Mouse (Mus musculus): ENCODE results near the gene Thbs2. TPM values are rescaled to one million over a fixed set of nuclear protein-coding genes. Genes with fewer than 3 reads are reported as not detected.

Thbs2 gene
- 10 to 100 TPM; 33.7 to 41.8 TPM for total RNA-seq (2021)
- long read RNA-seq, experiment 1, full-length matches to known transcripts = 16 of 26 reads
- long read RNA-seq, experiment 1, partial matches to known transcripts = 8 of 26 reads
- long read RNA-seq, experiment 1, other reads (novel, unspliced or antisense) = 2 of 26 reads
- long read RNA-seq, experiment 2, full-length matches to known transcripts = 15 of 20 reads
- long read RNA-seq, experiment 2, partial matches to known transcripts = 4 of 20 reads
- long read RNA-seq, experiment 2, other reads (novel, unspliced or antisense) = 1 of 20 reads

- intact Hi-C loops (cut with DNase I; ENCODE audit: low total_unique reads) = no loop called here
- peak; percentile 77 for DNase-seq
Observed at GRCm38 (mm10) chr17:14693994-14694374, at the start of gene Thbs2. Gene Thbs2 (minus strand): TSS chr17:14694235.

DNA sequence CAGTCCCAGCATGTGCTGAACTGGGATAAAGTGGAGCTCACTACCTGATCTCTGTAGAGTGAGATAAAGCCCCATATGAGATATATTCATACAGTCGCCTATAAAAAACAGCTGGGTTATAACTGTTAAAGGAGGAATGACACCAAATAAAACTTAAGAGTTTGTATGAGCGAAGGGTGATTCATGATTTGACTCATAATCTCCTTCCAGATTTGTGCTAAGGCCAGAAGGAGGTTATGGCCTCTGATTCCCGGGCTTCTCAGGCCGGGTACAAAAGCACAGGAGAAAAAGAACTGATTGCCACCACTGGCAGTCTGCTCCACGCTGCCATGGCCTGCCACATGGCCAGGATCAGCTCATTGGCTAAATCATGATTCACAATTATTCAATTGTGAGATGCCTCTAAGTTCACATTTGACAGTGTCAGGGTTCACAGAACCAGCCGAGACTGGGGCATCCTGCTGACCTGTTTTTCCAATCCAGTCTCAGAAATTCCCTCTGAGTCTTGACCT, 41.5 kb upstream of the Thbs2 start:
- intact Hi-C loops (cut with DNase I; ENCODE audit: low total_unique reads) = no loop called here
- DNase-seq = no peak

DNA sequence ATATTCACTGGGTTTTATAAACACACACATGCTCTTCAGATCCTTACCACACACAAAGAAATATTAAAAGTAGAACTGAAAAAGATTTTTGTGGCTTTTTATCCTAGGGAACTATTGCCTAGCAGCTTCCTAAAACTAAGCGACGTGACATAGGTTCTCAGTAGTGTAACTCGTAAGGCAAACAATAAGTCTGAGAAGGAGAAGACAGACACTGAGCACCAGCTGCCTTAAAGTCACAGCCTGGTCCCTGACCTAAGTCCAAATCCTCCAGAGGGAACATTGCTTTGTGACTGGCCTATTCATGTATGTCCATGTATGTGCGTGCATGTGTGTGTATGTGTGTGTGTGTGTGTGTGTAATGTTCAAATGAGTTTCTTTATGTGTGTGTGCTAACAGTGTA, 40.3 kb upstream of the Thbs2 start:
- intact Hi-C loops (cut with DNase I; ENCODE audit: low total_unique reads) = no loop called here
- DNase-seq = no peak

GRCm38 (mm10) chr17:14733941-14734340, 39.9 kb upstream of the Thbs2 start:
- intact Hi-C loops (cut with DNase I; ENCODE audit: low total_unique reads) = no loop called here
- no peak for DNase-seq

DNA sequence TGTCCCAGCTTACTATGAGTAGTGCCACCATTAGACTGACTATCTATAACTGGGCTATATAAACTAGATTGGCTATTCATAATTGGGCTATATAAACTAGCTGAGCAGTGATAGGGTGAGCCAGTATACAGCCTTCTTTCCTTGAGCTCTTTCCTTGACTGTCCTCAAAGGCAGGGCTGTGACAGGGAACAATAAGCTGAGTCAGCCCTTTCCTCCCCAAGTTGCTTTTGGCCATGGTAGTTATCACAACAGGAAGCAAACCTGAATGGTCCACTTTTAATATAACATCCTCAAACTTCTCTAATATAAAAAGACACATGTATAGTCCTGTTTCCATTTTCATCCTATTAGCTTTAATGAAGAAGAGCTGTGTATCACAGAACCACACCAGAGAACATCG, 39.0 kb upstream of the Thbs2 start:
- intact Hi-C loops (cut with DNase I; ENCODE audit: low total_unique reads) = no loop called here
- DNase-seq = no peak

DNA sequence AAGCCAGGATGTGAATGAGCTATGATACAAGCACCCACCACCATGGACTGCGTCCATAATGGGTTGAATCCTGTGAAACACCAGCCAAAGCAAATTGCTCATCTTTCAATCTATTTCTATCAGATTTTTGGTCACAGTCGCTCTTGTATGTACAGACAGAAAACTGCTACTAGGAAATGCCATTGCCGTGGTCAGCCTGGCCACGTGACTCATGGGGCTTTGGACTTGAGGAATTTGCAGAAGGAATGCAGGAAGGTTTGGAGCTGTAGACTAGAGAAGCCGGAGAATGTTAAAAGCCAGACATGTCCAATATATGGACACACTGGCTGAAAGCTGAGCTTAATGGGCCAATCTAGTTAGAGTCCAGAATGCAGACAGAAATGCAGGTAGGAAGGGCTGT, 36.6 kb upstream of the Thbs2 start:
- no peak for DNase-seq
- intact Hi-C loops (cut with DNase I; ENCODE audit: low total_unique reads) = no loop called here

- intact Hi-C loops (cut with DNase I; ENCODE audit: low total_unique reads) = no loop called here
- no peak for DNase-seq
Observed at GRCm38 (mm10) chr17:14727481-14727880, 33.4 kb upstream of the Thbs2 start.

GRCm38 (mm10) chr17:14724786-14725185, 30.8 kb upstream of the Thbs2 start:
- intact Hi-C loops (cut with DNase I; ENCODE audit: low total_unique reads) = no loop called here

DNA sequence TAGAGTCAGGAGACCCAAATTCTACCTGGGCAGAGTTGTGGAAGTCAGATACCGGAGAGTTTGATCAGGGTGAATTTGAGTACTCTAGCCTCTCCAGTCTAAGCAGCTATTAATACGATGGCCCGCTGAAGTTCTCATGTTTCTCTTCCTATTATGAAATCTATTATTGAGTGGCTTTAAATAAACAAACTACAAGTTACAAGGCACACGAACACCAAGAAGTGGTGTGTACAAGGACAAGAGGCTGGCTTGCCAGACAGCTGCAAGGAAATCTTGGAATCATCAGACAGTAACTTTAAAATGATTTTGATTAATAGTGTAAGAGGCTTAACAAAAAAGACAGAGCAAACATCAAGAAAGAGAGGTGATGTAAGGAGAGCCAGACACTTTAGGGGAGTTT, 27.3 kb upstream of the Thbs2 start:
- intact Hi-C loops (cut with DNase I; ENCODE audit: low total_unique reads) = no loop called here
- DNase-seq = no peak

More at GRCm38 (mm10) chr17:14724786-14725185, 30.8 kb upstream of the Thbs2 start:
- no peak for DNase-seq

- DNase-seq = peak; percentile 40
Observed at GRCm38 (mm10) chr17:14720912-14721311, 26.9 kb upstream of the Thbs2 start.

GRCm38 (mm10) chr17:14720227-14720626, 26.2 kb upstream of the Thbs2 start:
- intact Hi-C loops (cut with DNase I; ENCODE audit: low total_unique reads) = no loop called here
- peak; percentile 66 for DNase-seq

More at GRCm38 (mm10) chr17:14720912-14721311, 26.9 kb upstream of the Thbs2 start:
- intact Hi-C loops (cut with DNase I; ENCODE audit: low total_unique reads) = no loop called here

DNA sequence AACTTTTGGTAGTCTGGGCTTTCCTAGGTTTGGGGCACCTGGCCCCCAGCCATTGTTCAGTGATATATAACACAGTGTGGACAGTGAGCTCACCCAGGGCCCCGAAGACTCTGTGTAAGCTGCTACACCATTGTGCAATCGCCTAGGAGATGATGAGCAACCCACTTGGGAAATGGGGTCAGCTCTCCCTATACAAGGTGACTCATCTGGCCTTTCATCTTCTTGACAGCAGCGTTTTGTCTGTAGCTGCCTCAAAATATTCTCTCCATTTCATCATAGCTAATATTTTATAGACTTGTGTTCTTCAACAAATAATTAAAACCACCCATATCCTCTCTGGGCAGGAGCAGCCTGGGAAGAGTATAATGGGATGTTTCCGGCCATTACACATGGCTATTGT, 24.8 kb upstream of the Thbs2 start:
- intact Hi-C loops (cut with DNase I; ENCODE audit: low total_unique reads) = no loop called here

GRCm38 (mm10) chr17:14714782-14715181, 20.7 kb upstream of the Thbs2 start:
- DNase-seq = no peak
- intact Hi-C loops (cut with DNase I; ENCODE audit: low total_unique reads) = no loop called here

More for the DNA sequence above, 24.8 kb upstream of the Thbs2 start:
- DNase-seq = no peak

DNA sequence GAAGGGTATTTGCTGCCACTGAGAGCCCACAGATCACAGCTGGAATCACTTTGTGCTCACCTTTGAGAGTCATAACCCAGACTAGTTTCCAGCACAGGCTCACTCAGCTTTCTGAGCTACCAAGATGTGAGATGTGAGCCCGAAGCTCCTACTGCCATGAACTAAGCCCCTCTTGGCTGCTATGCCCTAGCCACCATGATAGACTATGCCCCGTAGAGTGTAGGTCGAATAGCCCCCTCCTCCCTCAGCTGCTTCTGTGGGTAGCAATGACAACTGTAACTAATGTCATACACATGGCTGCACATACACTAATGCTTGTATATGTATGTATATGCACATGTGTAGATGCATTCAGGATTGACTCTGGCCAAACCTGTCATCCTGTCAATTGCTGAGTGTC, 20.3 kb upstream of the Thbs2 start:
- DNase-seq = no peak
- intact Hi-C loops (cut with DNase I; ENCODE audit: low total_unique reads) = no loop called here

- intact Hi-C loops (cut with DNase I; ENCODE audit: low total_unique reads) = no loop called here
- DNase-seq = no peak
Observed at GRCm38 (mm10) chr17:14711784-14712183, 17.7 kb upstream of the Thbs2 start.

DNA sequence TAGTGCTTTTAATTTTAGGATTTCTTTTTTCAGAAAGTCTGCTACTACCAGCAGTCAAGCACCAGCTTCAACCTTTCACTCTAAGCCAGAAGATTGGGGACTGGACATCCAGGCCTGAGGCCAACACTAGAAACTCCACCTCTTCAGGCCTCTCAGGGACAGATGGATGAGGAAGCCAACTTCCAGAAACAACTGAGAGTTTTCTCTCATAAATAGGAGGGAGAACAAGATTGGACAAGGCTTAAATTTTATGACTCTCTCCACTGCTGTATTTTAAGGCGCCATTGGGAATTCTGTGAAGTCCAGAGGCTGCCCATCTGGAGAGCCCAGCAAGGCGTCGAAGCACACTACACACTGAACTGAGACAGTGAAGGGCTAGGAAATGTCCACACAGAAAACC, 17.0 kb upstream of the Thbs2 start:
- DNase-seq = peak; percentile 45
- intact Hi-C loops (cut with DNase I; ENCODE audit: low total_unique reads) = no loop called here

- DNase-seq = no peak
- intact Hi-C loops (cut with DNase I; ENCODE audit: low total_unique reads) = no loop called here
Observed at GRCm38 (mm10) chr17:14706066-14706465, 12.0 kb upstream of the Thbs2 start.

- no peak for DNase-seq
- intact Hi-C loops (cut with DNase I; ENCODE audit: low total_unique reads) = no loop called here
Observed at GRCm38 (mm10) chr17:14705466-14705865, 11.4 kb upstream of the Thbs2 start.

- no peak for DNase-seq
- intact Hi-C loops (cut with DNase I; ENCODE audit: low total_unique reads) = no loop called here
Observed at GRCm38 (mm10) chr17:14703771-14704170, 9.7 kb upstream of the Thbs2 start.

DNA sequence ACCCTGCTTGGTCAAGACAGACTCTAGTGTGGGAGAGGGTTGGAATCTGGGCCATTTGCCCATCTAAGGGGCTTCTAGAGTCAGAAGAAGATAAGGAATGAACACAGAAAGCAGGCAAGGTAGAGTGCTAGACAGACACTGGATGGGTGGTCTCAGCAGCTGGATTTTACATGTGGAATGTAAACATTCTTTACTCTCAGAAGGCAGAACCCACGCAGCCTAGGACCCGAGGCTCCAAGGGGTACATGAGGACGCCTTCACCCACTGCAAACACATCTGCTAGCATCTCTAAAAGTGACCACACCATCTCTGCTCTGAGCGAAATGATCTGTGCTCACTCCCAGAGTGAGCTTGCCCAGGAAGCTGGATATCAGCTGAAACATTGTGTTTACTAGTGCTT, 9.2 kb upstream of the Thbs2 start:
- intact Hi-C loops (cut with DNase I; ENCODE audit: low total_unique reads) = no loop called here
- DNase-seq = no peak

DNA sequence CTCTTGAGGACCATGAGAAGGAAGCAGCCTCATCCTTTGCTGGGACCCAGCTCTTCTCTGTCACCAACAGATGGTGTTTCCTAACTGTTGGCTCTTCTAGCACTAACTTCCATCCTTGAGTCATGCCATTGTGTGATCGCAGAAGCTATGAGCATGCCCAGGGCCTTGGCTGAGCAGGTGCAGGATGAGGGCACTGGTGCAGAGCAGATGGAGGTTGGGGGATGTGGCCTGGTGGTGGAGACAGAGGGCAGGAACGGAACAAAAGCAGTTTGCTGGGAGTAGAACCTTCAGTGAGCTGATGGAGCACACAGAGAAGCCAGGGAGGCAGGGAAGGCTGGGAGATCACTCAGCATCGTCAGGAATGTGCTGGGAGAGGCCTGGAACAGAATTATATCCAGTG, 8.7 kb upstream of the Thbs2 start:
- no peak for DNase-seq
- intact Hi-C loops (cut with DNase I; ENCODE audit: low total_unique reads) = no loop called here

DNA sequence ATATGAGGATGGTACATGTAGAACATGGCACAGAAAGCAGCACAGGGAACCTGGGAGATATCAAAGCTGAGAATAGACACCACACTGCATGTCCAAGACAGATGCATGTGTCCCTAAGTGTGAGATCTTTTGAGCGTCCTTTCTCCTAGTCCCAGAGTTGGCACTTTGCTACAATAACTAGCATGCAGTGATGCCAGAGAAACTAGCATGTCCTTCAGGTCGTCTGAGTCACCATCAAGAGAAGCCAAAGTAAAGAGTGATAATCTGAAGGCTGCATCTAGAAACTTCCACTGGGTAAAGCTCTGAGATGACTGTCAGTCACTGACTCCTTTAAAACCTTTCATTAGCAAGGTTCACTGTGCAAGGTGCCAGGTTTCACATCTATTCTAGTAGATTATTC, 7.9 kb upstream of the Thbs2 start:
- no peak for DNase-seq
- intact Hi-C loops (cut with DNase I; ENCODE audit: low total_unique reads) = no loop called here

Measured in gastrocnemius, postnatal 14 days (tissue).